Mouse (Mus musculus) adrenal gland, postnatal 36 days (tissue): ENCODE measurements around the gene Farp2. TPM values are rescaled to one million over a fixed set of nuclear protein-coding genes. Genes with fewer than 3 reads are reported as not detected.

Source experiments
- DNase-seq, 2 experiments: peaks; one replicate each; pipeline ENCODE4 v3.0.0; 2021; ENCODE audit warnings: mixed read lengths in 1 of 2
- total RNA-seq, 2 experiments: library from RNA; stranded (reverse); gene quantifications; 2 replicates each; pipeline ENCODE4 v1.2.3; 2021

Farp2 gene
- total RNA-seq, 2 experiments from 2014 or later = 19.1 to 23.5 TPM

- DNase-seq = no peak
Measured at GRCm38 (mm10) chr1:93563224-93563623, 51.3 kb downstream of the Farp2 start.

- DNase-seq = no peak
Measured at GRCm38 (mm10) chr1:93563649-93564048, 51.8 kb downstream of the Farp2 start.

GRCm38 (mm10) chr1:93564781-93565180 is 52.9 kb downstream of the Farp2 start:
- no peak for DNase-seq

- DNase-seq = no peak
Measured at GRCm38 (mm10) chr1:93567013-93567412, 55.1 kb downstream of the Farp2 start.

- DNase-seq = no peak
Measured at GRCm38 (mm10) chr1:93567717-93568497, 56.0 kb downstream of the Farp2 start.

GRCm38 (mm10) chr1:93577066-93577465 is 65.2 kb downstream of the Farp2 start:
- DNase-seq = no peak

GRCm38 (mm10) chr1:93577861-93578260 is 66.0 kb downstream of the Farp2 start:
- DNase-seq = no peak

- no peak for DNase-seq
Measured at GRCm38 (mm10) chr1:93581545-93581944, 69.7 kb downstream of the Farp2 start.

GRCm38 (mm10) chr1:93588346-93588745 is 76.5 kb downstream of the Farp2 start:
- DNase-seq = no peak

GRCm38 (mm10) chr1:93593960-93594359 is 82.1 kb downstream of the Farp2 start:
- DNase-seq = no peak

GRCm38 (mm10) chr1:93595916-93596315 is 84.0 kb downstream of the Farp2 start:
- DNase-seq = no peak

- no peak for DNase-seq
Measured at GRCm38 (mm10) chr1:93602911-93603310, 91.0 kb downstream of the Farp2 start.

- DNase-seq = no peak
Measured at GRCm38 (mm10) chr1:93603921-93604320, 92.0 kb downstream of the Farp2 start.

- DNase-seq = no peak
Measured at GRCm38 (mm10) chr1:93607090-93608083, 95.5 kb downstream of the Farp2 start.

GRCm38 (mm10) chr1:93608696-93609245 is 96.9 kb downstream of the Farp2 start:
- no peak for DNase-seq

- no peak for DNase-seq
Measured at GRCm38 (mm10) chr1:93609762-93610161, 97.9 kb downstream of the Farp2 start.

GRCm38 (mm10) chr1:93618059-93618748 is 106.3 kb downstream of the Farp2 start:
- no peak for DNase-seq

GRCm38 (mm10) chr1:93618948-93619347 is 107.1 kb downstream of the Farp2 start:
- no peak for DNase-seq

- no peak for DNase-seq
Measured at GRCm38 (mm10) chr1:93624502-93624901, 112.6 kb downstream of the Farp2 start.

- no peak for DNase-seq
Measured at GRCm38 (mm10) chr1:93630796-93631195, 118.9 kb downstream of the Farp2 start.

GRCm38 (mm10) chr1:93632723-93633122 is 120.8 kb downstream of the Farp2 start:
- DNase-seq = no peak

GRCm38 (mm10) chr1:93634481-93634891 is 122.6 kb downstream of the Farp2 start:
- DNase-seq = peak; percentile 55 to 63
